In the genomic region with DNA sequence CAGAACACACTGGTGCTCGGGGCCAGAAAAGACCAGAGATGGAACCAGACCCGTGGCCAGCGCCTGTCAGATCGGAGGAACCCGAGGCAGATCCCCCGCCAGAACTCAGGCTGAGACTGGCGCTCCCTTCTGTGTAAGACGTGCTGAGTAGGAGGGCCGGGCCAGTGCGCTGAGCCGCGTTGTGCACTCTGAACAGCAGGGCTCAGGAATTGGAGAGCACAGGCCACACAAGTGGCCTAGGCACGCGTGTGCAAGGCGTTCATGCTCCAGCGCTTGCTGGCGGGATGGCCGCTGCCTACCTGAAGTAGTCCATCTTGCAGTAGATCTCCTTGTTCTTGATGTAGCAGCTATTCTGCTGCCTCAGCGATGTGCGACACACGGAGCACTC, we compare ENCODE assay signal across 8 mouse cellular contexts. TPM values are rescaled to one million over a fixed set of nuclear protein-coding genes. Genes with fewer than 3 reads are reported as not detected.
DNase-seq lines count a peak whose midpoint lies in the region; ATAC-seq lines count a peak whose summit lies in the region.

No protein-coding gene starts in this region.

- peak overlapping the region; percentile 76 for H3K9ac ChIP-seq in embryonic facial prominence, embryonic 14.5 days (ENCODE audit: low read depth, low read length)
- peak overlapping the region; percentile 17; the same call in 1 of the 2 replicates for H3K9ac ChIP-seq in intestine, embryonic 15.5 days

- H3K4me1 ChIP-seq in heart, embryonic 10.5 days = peaks cover 39% of the 10 kb centered on the region
- H3K4me1 ChIP-seq in embryonic facial prominence, embryonic 14.5 days (ENCODE audit: control insufficient read depth, insufficient read depth, low read length) = peaks cover 17% of the 10 kb centered on the region
- H3K4me1 ChIP-seq in intestine, embryonic 15.5 days (replicated peaks) = peaks cover 28% of the 10 kb centered on the region
- H3K4me1 ChIP-seq in midbrain, embryonic 10.5 days = peaks cover 46% of the 10 kb centered on the region

- H3K4me3 ChIP-seq in heart, embryonic 10.5 days = peak overlapping the region; percentile 63
- H3K4me3 ChIP-seq in embryonic facial prominence, embryonic 14.5 days (ENCODE audit: low read depth, low read length) = peak overlapping the region; percentile 56
- peak overlapping the region; percentile 19 for H3K4me3 ChIP-seq in intestine, embryonic 15.5 days (replicated peaks)
- peak overlapping the region; percentile 61 for H3K4me3 ChIP-seq in midbrain, embryonic 10.5 days

- no peaks in the 10 kb centered on the region for H3K36me3 ChIP-seq in heart, embryonic 10.5 days
- no peaks in the 10 kb centered on the region for H3K36me3 ChIP-seq in embryonic facial prominence, embryonic 14.5 days (ENCODE audit: control insufficient read depth, insufficient read depth, low read length)
- no peaks in the 10 kb centered on the region for H3K36me3 ChIP-seq in intestine, embryonic 15.5 days
- H3K36me3 ChIP-seq in midbrain, embryonic 10.5 days = no peaks in the 10 kb centered on the region

- WGBS in heart, embryonic 10.5 days = 1% methylated on average over 21 of the region's 21 CpGs
- 3% methylated on average over 15 of the region's 21 CpGs for WGBS in embryonic facial prominence, embryonic 14.5 days
- 2% methylated on average over 21 of the region's 21 CpGs for WGBS in intestine, embryonic 15.5 days
- 1% methylated on average over 21 of the region's 21 CpGs for WGBS in midbrain, embryonic 10.5 days

- peak overlapping the region; percentile 77 for H3K4me2 ChIP-seq in embryonic facial prominence, embryonic 14.5 days (ENCODE audit: low read depth, low read length)
- peak overlapping the region; percentile 48 for H3K4me2 ChIP-seq in intestine, embryonic 15.5 days (replicated peaks)

- peak; percentile 58; the same call in 1 of the 2 replicates for ATAC-seq in embryonic facial prominence, embryonic 14.5 days (ENCODE audit: low read depth)
- peak; percentile 42; the same call in 1 of the 2 replicates for ATAC-seq in intestine, embryonic 15.5 days

- H3K27ac ChIP-seq in heart, embryonic 10.5 days = no peak overlapping the region
- H3K27ac ChIP-seq in embryonic facial prominence, embryonic 14.5 days (replicated peaks; ENCODE audit: low read depth, low read length) = peak overlapping the region; percentile 53
- H3K27ac ChIP-seq in intestine, embryonic 15.5 days = no peak overlapping the region
- no peak overlapping the region for H3K27ac ChIP-seq in midbrain, embryonic 10.5 days (replicated peaks)

- DNase-seq in heart, embryonic 10.5 days (ENCODE audit: low spot score) = no peak
- no peak for DNase-seq in heart, adult 9 months (ENCODE audit: low spot score in 2 of 2)
- DNase-seq in embryonic facial prominence, embryonic 14.5 days (ENCODE audit: low spot score) = no peak
- peak; percentile 65 for DNase-seq in midbrain, embryonic 10.5 days (ENCODE audit: low spot score)
- DNase-seq in urinary bladder, adult 2 months (ENCODE audit: low spot score) = no peak
- DNase-seq in frontal cortex, postnatal 14 days (ENCODE audit: low spot score in 2 of 2) = no peak
- no peak for DNase-seq in layer of hippocampus, adult 9-11 months

- peaks cover 100% of the 10 kb centered on the region for H3K27me3 ChIP-seq in heart, embryonic 10.5 days (ENCODE audit: insufficient read depth, poor library complexity, severe bottlenecking)
- peaks cover 98% of the 10 kb centered on the region for H3K27me3 ChIP-seq in embryonic facial prominence, embryonic 14.5 days (replicated peaks; ENCODE audit: control insufficient read depth, insufficient read depth, low read length)
- H3K27me3 ChIP-seq in intestine, embryonic 15.5 days (replicated peaks) = peaks cover 91% of the 10 kb centered on the region
- H3K27me3 ChIP-seq in midbrain, embryonic 10.5 days (ENCODE audit: low read depth, poor library complexity, severe bottlenecking) = peaks cover 100% of the 10 kb centered on the region

- no peaks in the 10 kb centered on the region for H3K9me3 ChIP-seq in heart, embryonic 10.5 days
- no peaks in the 10 kb centered on the region for H3K9me3 ChIP-seq in embryonic facial prominence, embryonic 14.5 days (ENCODE audit: control insufficient read depth, low read length)
- no peaks in the 10 kb centered on the region for H3K9me3 ChIP-seq in intestine, embryonic 15.5 days
- no peaks in the 10 kb centered on the region for H3K9me3 ChIP-seq in midbrain, embryonic 10.5 days (replicated peaks)

RNA-seq across cellular contexts. Expression of gene Lhx6, which starts 2.7 kb away (rescaled TPM):
- 0.43 and 1.5 TPM in 2 replicates for polyA plus RNA-seq in heart, embryonic 10.5 days (2016; fragmentation: Nextera tagmentation; extraction: Ambion mirVana)
- polyA plus RNA-seq in embryonic facial prominence, embryonic 14.5 days (2014; fragmentation: Nextera tagmentation; extraction: Ambion mirVana) = 5.3 and 5.4 TPM in 2 replicates
- 1.6 and 2.0 TPM in 2 replicates for polyA plus RNA-seq in intestine, embryonic 15.5 days (2015; fragmentation: Nextera tagmentation; extraction: Ambion mirVana)
- 1.2 and 1.6 TPM in 2 replicates for polyA plus RNA-seq in midbrain, embryonic 10.5 days (2016; fragmentation: Nextera tagmentation; extraction: Ambion mirVana)
- 0.76 and 1.4 TPM in 2 replicates for polyA plus RNA-seq in urinary bladder, adult 2 months (2012; rRNA removed)

RNA-seq across cellular contexts. Expression of gene Mrrf, which starts 33.6 kb away (rescaled TPM):
- 29.9 and 35.0 TPM in 2 replicates for polyA plus RNA-seq in heart, embryonic 10.5 days (2016; fragmentation: Nextera tagmentation; extraction: Ambion mirVana)
- polyA plus RNA-seq in embryonic facial prominence, embryonic 14.5 days (2014; fragmentation: Nextera tagmentation; extraction: Ambion mirVana) = 35.1 and 38.0 TPM in 2 replicates
- polyA plus RNA-seq in intestine, embryonic 15.5 days (2015; fragmentation: Nextera tagmentation; extraction: Ambion mirVana) = 35.1 and 35.9 TPM in 2 replicates
- polyA plus RNA-seq in midbrain, embryonic 10.5 days (2016; fragmentation: Nextera tagmentation; extraction: Ambion mirVana) = 25.6 and 30.1 TPM in 2 replicates
- 25.2 and 27.2 TPM in 2 replicates for polyA plus RNA-seq in urinary bladder, adult 2 months (2012; rRNA removed)

RNA-seq across cellular contexts. Expression of gene Rbm18, which starts 34.0 kb away (rescaled TPM):
- 60.0 and 60.7 TPM in 2 replicates for polyA plus RNA-seq in heart, embryonic 10.5 days (2016; fragmentation: Nextera tagmentation; extraction: Ambion mirVana)
- polyA plus RNA-seq in embryonic facial prominence, embryonic 14.5 days (2014; fragmentation: Nextera tagmentation; extraction: Ambion mirVana) = 73.4 and 81.8 TPM in 2 replicates
- polyA plus RNA-seq in intestine, embryonic 15.5 days (2015; fragmentation: Nextera tagmentation; extraction: Ambion mirVana) = 49.0 and 54.4 TPM in 2 replicates
- 80.8 and 95.4 TPM in 2 replicates for polyA plus RNA-seq in midbrain, embryonic 10.5 days (2016; fragmentation: Nextera tagmentation; extraction: Ambion mirVana)
- 39.7 and 41.5 TPM in 2 replicates for polyA plus RNA-seq in urinary bladder, adult 2 months (2012; rRNA removed)

RNA-seq across cellular contexts. Expression of gene Morn5, which starts 53.3 kb away (rescaled TPM):
- not detected in 2 replicates for polyA plus RNA-seq in heart, embryonic 10.5 days (2016; fragmentation: Nextera tagmentation; extraction: Ambion mirVana)
- polyA plus RNA-seq in embryonic facial prominence, embryonic 14.5 days (2014; fragmentation: Nextera tagmentation; extraction: Ambion mirVana) = 1.0 and 6.8 TPM in 2 replicates
- polyA plus RNA-seq in intestine, embryonic 15.5 days (2015; fragmentation: Nextera tagmentation; extraction: Ambion mirVana) = 0.21 TPM in 1 of 2 replicates, not detected in the other
- 0.20 and 0.35 TPM in 2 replicates for polyA plus RNA-seq in midbrain, embryonic 10.5 days (2016; fragmentation: Nextera tagmentation; extraction: Ambion mirVana)
- 0.25 TPM in 2 replicates for polyA plus RNA-seq in urinary bladder, adult 2 months (2012; rRNA removed)

RNA-seq across cellular contexts. Expression of gene Ndufa8, which starts 53.3 kb away (rescaled TPM):
- polyA plus RNA-seq in heart, embryonic 10.5 days (2016; fragmentation: Nextera tagmentation; extraction: Ambion mirVana) = 329 and 373 TPM in 2 replicates
- 228 and 236 TPM in 2 replicates for polyA plus RNA-seq in embryonic facial prominence, embryonic 14.5 days (2014; fragmentation: Nextera tagmentation; extraction: Ambion mirVana)
- polyA plus RNA-seq in intestine, embryonic 15.5 days (2015; fragmentation: Nextera tagmentation; extraction: Ambion mirVana) = 288 and 322 TPM in 2 replicates
- 193 and 202 TPM in 2 replicates for polyA plus RNA-seq in midbrain, embryonic 10.5 days (2016; fragmentation: Nextera tagmentation; extraction: Ambion mirVana)
- polyA plus RNA-seq in urinary bladder, adult 2 months (2012; rRNA removed) = 126 and 129 TPM in 2 replicates
